Mouse (Mus musculus): Measurements from ENCODE around the gene Odr4. TPM values are rescaled to one million over a fixed set of nuclear protein-coding genes. Genes with fewer than 3 reads are reported as not detected.

The Odr4 gene
- polyA plus RNA-seq, 1 experiment from 2014 or later, result 37.3 TPM

DNA sequence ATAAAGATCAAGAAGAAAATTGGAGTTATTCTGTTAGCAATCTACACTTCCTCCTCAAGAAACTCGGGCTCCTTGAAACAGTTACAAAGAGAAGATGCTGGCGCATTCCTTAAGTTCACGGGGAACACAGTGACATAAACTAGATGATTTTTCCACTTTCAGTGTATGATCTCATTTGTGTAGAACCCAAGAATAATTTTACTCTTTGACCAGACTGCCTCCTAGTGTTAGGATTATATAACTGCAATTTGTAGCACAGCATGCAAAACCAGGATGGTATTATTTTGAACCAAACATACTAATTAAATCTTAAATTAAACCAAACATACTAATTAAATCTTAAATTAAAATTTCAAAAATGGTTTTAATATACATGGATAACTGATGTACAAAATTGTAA is 20.0 kb downstream of the Odr4 start:
- 73% methylated on average over 3 of the region's 3 CpGs for WGBS
- no peak for DNase-seq (ENCODE audit: low spot score)

DNA sequence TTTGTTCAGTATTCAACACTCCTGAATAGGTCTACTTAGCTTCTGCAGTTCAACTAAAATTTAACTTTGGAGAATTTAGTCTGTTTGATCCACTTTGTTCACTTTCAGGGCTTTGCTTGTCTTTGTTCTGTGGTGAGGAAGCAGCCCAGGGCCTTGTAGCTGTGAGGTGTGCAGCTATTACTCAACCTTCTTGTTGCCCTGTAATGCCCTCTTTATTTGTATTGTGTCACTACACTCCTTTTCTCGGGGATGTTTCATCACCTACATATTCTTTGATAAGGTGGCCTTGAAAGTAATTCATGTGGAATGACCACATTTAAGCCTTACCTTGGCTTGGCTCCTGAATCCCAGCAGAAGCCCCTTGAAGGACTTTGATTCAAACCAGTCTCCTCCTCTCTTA is 32.0 kb downstream of the Odr4 start:
- no peaks in the 10 kb centered on the region for H3K9me3 ChIP-seq (ENCODE audit: control insufficient read depth, low read length)
- H3K36me3 ChIP-seq (ENCODE audit: control insufficient read depth, insufficient read depth, low read length), result peaks cover 10% of the 10 kb centered on the region
- no peak overlapping the region for H3K9ac ChIP-seq (ENCODE audit: low read length)
- TF ChIP-seq EP300 (optimal IDR thresholded peaks at IDR 0.05) (no peak), CTCF (IDR thresholded peaks at IDR 0.05; ENCODE audit: low read depth) (no peak)
- no peak overlapping the region for H3K27ac ChIP-seq (replicated peaks)
- H3K4me3 ChIP-seq (ENCODE audit: low read depth, low read length), result no peak overlapping the region
- no peak overlapping the region for H3K4me2 ChIP-seq (replicated peaks; ENCODE audit: low read depth)
- WGBS, result 66% methylated on average over 1 of the region's 1 CpGs
- no peak for ATAC-seq (ENCODE audit: low FRiP score, low TSS enrichment)
- H3K4me1 ChIP-seq (replicated peaks; ENCODE audit: control insufficient read depth, insufficient read depth), result no peaks in the 10 kb centered on the region
- no peaks in the 10 kb centered on the region for H3K27me3 ChIP-seq (ENCODE audit: control insufficient read depth, insufficient read depth, low read length)
- no peak for DNase-seq (ENCODE audit: low spot score)

More for the DNA sequence above, 20.0 kb downstream of the Odr4 start:
- no peak overlapping the region for H3K4me3 ChIP-seq (ENCODE audit: low read depth, low read length)
- H3K4me1 ChIP-seq (replicated peaks; ENCODE audit: control insufficient read depth, insufficient read depth), result no peaks in the 10 kb centered on the region
- H3K9me3 ChIP-seq (ENCODE audit: control insufficient read depth, low read length), result no peaks in the 10 kb centered on the region
- no peak overlapping the region for H3K27ac ChIP-seq (replicated peaks)
- H3K36me3 ChIP-seq (ENCODE audit: control insufficient read depth, insufficient read depth, low read length), result 0 out of 2 replicates have a peak, but pooled peaks cover 2% of the 10 kb centered on the region
- no peak overlapping the region for H3K9ac ChIP-seq (ENCODE audit: low read length)
- no peak for ATAC-seq (ENCODE audit: low FRiP score, low TSS enrichment)
- no peak overlapping the region for H3K4me2 ChIP-seq (replicated peaks; ENCODE audit: low read depth)
- TF ChIP-seq CTCF (IDR thresholded peaks at IDR 0.05; ENCODE audit: low read depth) (peak; percentile 62), EP300 (optimal IDR thresholded peaks at IDR 0.05) (no peak)
- no peaks in the 10 kb centered on the region for H3K27me3 ChIP-seq (ENCODE audit: control insufficient read depth, insufficient read depth, low read length)

DNA sequence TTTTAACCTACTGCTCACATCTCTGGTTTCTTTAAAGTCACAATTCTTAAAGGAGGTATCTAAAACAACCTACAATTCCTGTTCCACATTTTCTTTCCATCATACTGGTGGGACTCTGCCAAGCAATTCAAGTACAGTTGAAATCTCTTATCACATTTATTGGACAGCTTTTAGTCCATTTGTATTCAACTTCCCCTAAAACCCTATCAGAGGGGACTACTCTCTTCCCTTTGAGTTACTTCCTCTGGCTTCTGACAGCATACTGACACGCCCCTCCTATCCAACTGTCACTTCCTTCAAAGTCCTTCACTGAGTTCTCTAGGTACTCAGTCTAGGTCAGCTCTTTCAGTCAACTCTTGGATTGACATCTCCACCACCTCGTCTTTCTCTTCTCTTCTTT is 57.8 kb downstream of the Odr4 start:
- Histone ChIP-seq H3K36me3 (ENCODE audit: control insufficient read depth, insufficient read depth, low read length) (no peaks in the 10 kb centered on the region), H3K9ac (ENCODE audit: low read length) (no peak overlapping the region), H3K27ac (replicated peaks) (no peak overlapping the region), H3K4me1 (replicated peaks; ENCODE audit: control insufficient read depth, insufficient read depth) (no peaks in the 10 kb centered on the region), H3K27me3 (ENCODE audit: control insufficient read depth, insufficient read depth, low read length) (no peaks in the 10 kb centered on the region), H3K4me2 (replicated peaks; ENCODE audit: low read depth) (no peak overlapping the region), H3K4me3 (ENCODE audit: low read depth, low read length) (no peak overlapping the region), H3K9me3 (ENCODE audit: control insufficient read depth, low read length) (no peaks in the 10 kb centered on the region)
- TF ChIP-seq EP300 (optimal IDR thresholded peaks at IDR 0.05), result no peak
- TF ChIP-seq CTCF (IDR thresholded peaks at IDR 0.05; ENCODE audit: low read depth), result no peak
- ATAC-seq (ENCODE audit: low FRiP score, low TSS enrichment) (no peak), DNase-seq (ENCODE audit: low spot score) (no peak)
- 63% methylated on average over 2 of the region's 2 CpGs for WGBS

DNA sequence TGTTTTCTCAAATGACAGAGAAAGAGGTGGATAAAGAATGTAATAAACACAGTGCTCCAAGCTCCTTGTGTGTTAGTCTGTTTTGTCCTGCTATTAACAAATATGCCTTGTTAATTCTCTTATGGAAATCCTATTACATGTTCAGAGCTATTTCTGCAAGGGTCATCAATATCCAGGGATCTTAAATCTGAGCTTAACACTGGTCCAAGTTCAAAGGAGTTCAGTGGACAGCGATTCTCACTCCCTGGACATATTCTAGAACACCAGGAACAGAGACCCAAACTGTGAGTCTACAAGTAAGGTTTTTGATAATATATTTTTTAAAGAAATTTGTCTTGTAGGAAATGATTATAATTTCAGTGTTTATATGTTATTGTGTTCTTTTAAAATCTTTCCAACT is 73.7 kb downstream of the Odr4 start, which contains the start of gene Pdc:
Gene Pdc (plus strand): TSS at position 213 of the 400 bp plus-strand sequence.
- no peak within 1 kb of the TSS for H3K4me3 ChIP-seq (ENCODE audit: low read depth, low read length)
- H3K27me3 ChIP-seq (ENCODE audit: control insufficient read depth, insufficient read depth, low read length), result no peaks in the 10 kb centered on the region

More for the DNA sequence above, 73.7 kb downstream of the Odr4 start, which contains the start of gene Pdc:
- no peak for DNase-seq (ENCODE audit: low spot score)
- Histone ChIP-seq H3K4me1 (replicated peaks; ENCODE audit: control insufficient read depth, insufficient read depth) (no peaks in the 10 kb centered on the region), H3K4me2 (replicated peaks; ENCODE audit: low read depth) (no peak within 1 kb of the TSS), H3K9me3 (ENCODE audit: control insufficient read depth, low read length) (no peaks in the 10 kb centered on the region), H3K27ac (replicated peaks) (no peak within 1 kb of the TSS), H3K36me3 (ENCODE audit: control insufficient read depth, insufficient read depth, low read length) (no peaks in the 10 kb centered on the region), H3K9ac (ENCODE audit: low read length) (no peak within 1 kb of the TSS)
- TF ChIP-seq CTCF (IDR thresholded peaks at IDR 0.05; ENCODE audit: low read depth) (no peak), EP300 (optimal IDR thresholded peaks at IDR 0.05) (no peak)
- WGBS, result 60% methylated on average over 1 of the region's 1 CpGs
- ATAC-seq (ENCODE audit: low FRiP score, low TSS enrichment), result no peak

Other genes with a start within 250 kb of the Odr4 start
- 0.11 TPM in 1 of 2 replicates, not detected in the other for gene Pdc, start 73.7 kb downstream of the Odr4 start, polyA plus RNA-seq (2015; fragmentation: Nextera tagmentation; extraction: Ambion mirVana)
- 76.8 and 93.7 TPM in 2 replicates for gene Tpr, start 242 bp downstream of the Odr4 start, polyA plus RNA-seq (2015; fragmentation: Nextera tagmentation; extraction: Ambion mirVana)
- 0.31 and 0.40 TPM in 2 replicates for gene Prg4, start 73.1 kb upstream of the Odr4 start, polyA plus RNA-seq (2015; fragmentation: Nextera tagmentation; extraction: Ambion mirVana)

All from stomach, postnatal 0 days (tissue).